Comparison of ENCODE assay signal across 18 mouse cellular contexts in the genomic region with DNA sequence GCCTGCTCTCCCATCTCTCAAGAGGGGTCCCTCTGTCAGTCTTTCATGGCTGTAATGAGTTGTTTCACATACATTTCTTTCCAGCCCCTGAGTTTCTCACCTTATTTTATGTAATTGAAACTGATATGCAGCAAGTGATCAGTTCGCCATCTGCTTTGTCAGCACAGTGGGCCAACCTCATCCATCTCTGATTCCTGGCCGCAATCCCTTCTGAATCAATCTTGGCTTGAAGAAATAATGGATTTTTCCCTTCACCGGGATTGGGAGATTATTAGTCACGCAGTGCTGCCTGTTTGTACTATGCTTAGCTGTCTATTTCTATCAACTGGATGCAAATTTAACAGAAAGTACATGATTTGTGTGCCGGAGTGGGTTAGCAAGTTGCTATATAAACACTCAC.
DNase-seq lines count a peak whose midpoint lies in the region; ATAC-seq and TF ChIP-seq lines count a peak whose summit lies in the region.
"Had no signal": no experiment of that assay in that cellular context is flagged by ENCODE, and none has a peak within 500 bp of the region (broad histone marks: within the 10 kb centered on the region; RNA-seq: fewer than 3 reads in every experiment).

No protein-coding gene starts in this region.

- no peak overlapping the region for H3K4me2 ChIP-seq in forebrain, embryonic 16.5 days (ENCODE audit: low read length)
- H3K4me2 ChIP-seq in forebrain, embryonic 13.5 days, result no peak overlapping the region
- no peak overlapping the region for H3K4me2 ChIP-seq in hindbrain, postnatal 0 days (ENCODE audit: low read depth, low read length)
- H3K4me2 ChIP-seq in hindbrain, embryonic 11.5 days (replicated peaks; ENCODE audit: low read depth, low read length), result no peak overlapping the region
- H3K4me2 ChIP-seq: embryonic facial prominence, embryonic 13.5 days; forebrain, embryonic 12.5 days; heart, embryonic 12.5 days; hindbrain, embryonic 12.5 days had no signal

- no peak overlapping the region for H3K4me3 ChIP-seq in forebrain, embryonic 16.5 days (replicated peaks; ENCODE audit: low read length)
- no peak overlapping the region for H3K4me3 ChIP-seq in forebrain, embryonic 13.5 days
- H3K4me3 ChIP-seq in hindbrain, postnatal 0 days (ENCODE audit: low read length), result no peak overlapping the region
- no peak overlapping the region for H3K4me3 ChIP-seq in hindbrain, embryonic 11.5 days (ENCODE audit: low read depth, low read length)
- H3K4me3 ChIP-seq: embryonic facial prominence, embryonic 13.5 days; forebrain, embryonic 12.5 days; heart, embryonic 12.5 days; hindbrain, embryonic 12.5 days had no signal

- H3K27me3 ChIP-seq in forebrain, embryonic 16.5 days (replicated peaks; ENCODE audit: control insufficient read depth, insufficient read depth, low read length), result no peaks in the 10 kb centered on the region
- H3K27me3 ChIP-seq in forebrain, embryonic 13.5 days, result no peaks in the 10 kb centered on the region
- no peaks in the 10 kb centered on the region for H3K27me3 ChIP-seq in hindbrain, postnatal 0 days (ENCODE audit: insufficient read depth, low read length)
- H3K27me3 ChIP-seq in hindbrain, embryonic 11.5 days (ENCODE audit: control insufficient read depth, insufficient read depth, low read length), result no peaks in the 10 kb centered on the region
- H3K27me3 ChIP-seq: embryonic facial prominence, embryonic 13.5 days; forebrain, embryonic 12.5 days; heart, embryonic 12.5 days; hindbrain, embryonic 12.5 days had no signal

- no peaks in the 10 kb centered on the region for H3K4me1 ChIP-seq in forebrain, embryonic 16.5 days (replicated peaks; ENCODE audit: control insufficient read depth, insufficient read depth, low read length)
- no peaks in the 10 kb centered on the region for H3K4me1 ChIP-seq in forebrain, embryonic 13.5 days
- H3K4me1 ChIP-seq in hindbrain, postnatal 0 days (ENCODE audit: insufficient read depth, low read length), result peaks cover 6% of the 10 kb centered on the region; the same call in 1 of the 2 replicates
- no peaks in the 10 kb centered on the region for H3K4me1 ChIP-seq in hindbrain, embryonic 11.5 days (replicated peaks; ENCODE audit: control insufficient read depth, insufficient read depth, low read length)
- H3K4me1 ChIP-seq: embryonic facial prominence, embryonic 13.5 days; forebrain, embryonic 12.5 days; heart, embryonic 12.5 days; hindbrain, embryonic 12.5 days had no signal

- ATAC-seq in forebrain, embryonic 16.5 days, result 0 out of 2 replicates have a peak, but pooled peaks have one; percentile 23
- no peak for ATAC-seq in forebrain, embryonic 13.5 days
- ATAC-seq in hindbrain, postnatal 0 days, result no peak
- no peak for ATAC-seq in hindbrain, embryonic 11.5 days (ENCODE audit: low FRiP score)

- TF ChIP-seq CTCF in hindbrain, postnatal 0 days (IDR thresholded peaks at IDR 0.05; ENCODE audit: low read depth), result no peak

- WGBS in forebrain, embryonic 16.5 days, result 69% methylated on average over 5 of the region's 5 CpGs
- 91% methylated on average over 5 of the region's 5 CpGs for WGBS in forebrain, embryonic 13.5 days
- WGBS in hindbrain, postnatal 0 days, result 52% methylated on average over 5 of the region's 5 CpGs
- 89% methylated on average over 5 of the region's 5 CpGs for WGBS in hindbrain, embryonic 11.5 days

- H3K36me3 ChIP-seq in forebrain, embryonic 16.5 days (ENCODE audit: control insufficient read depth, insufficient read depth), result no peaks in the 10 kb centered on the region
- no peaks in the 10 kb centered on the region for H3K36me3 ChIP-seq in forebrain, embryonic 13.5 days (ENCODE audit: poor library complexity, severe bottlenecking)
- no peaks in the 10 kb centered on the region for H3K36me3 ChIP-seq in hindbrain, postnatal 0 days (ENCODE audit: insufficient read depth, low read length)
- no peaks in the 10 kb centered on the region for H3K36me3 ChIP-seq in hindbrain, embryonic 11.5 days (ENCODE audit: control insufficient read depth, insufficient read depth, low read length)
- H3K36me3 ChIP-seq: embryonic facial prominence, embryonic 13.5 days; forebrain, embryonic 12.5 days; heart, embryonic 12.5 days; hindbrain, embryonic 12.5 days had no signal

- H3K9ac ChIP-seq in forebrain, embryonic 16.5 days (replicated peaks; ENCODE audit: low read depth, low read length), result no peak overlapping the region
- H3K9ac ChIP-seq in forebrain, embryonic 13.5 days, result no peak overlapping the region
- H3K9ac ChIP-seq in hindbrain, postnatal 0 days (replicated peaks; ENCODE audit: low read length), result no peak overlapping the region
- no peak overlapping the region for H3K9ac ChIP-seq in hindbrain, embryonic 11.5 days (ENCODE audit: low read depth, low read length)
- H3K9ac ChIP-seq: embryonic facial prominence, embryonic 13.5 days; forebrain, embryonic 12.5 days; heart, embryonic 12.5 days; hindbrain, embryonic 12.5 days had no signal

- no peaks in the 10 kb centered on the region for H3K9me3 ChIP-seq in forebrain, embryonic 16.5 days (ENCODE audit: control insufficient read depth, low read length)
- no peaks in the 10 kb centered on the region for H3K9me3 ChIP-seq in forebrain, embryonic 13.5 days (replicated peaks)
- no peaks in the 10 kb centered on the region for H3K9me3 ChIP-seq in hindbrain, postnatal 0 days (ENCODE audit: low read length)
- no peaks in the 10 kb centered on the region for H3K9me3 ChIP-seq in hindbrain, embryonic 11.5 days (ENCODE audit: control insufficient read depth, low read length)
- H3K9me3 ChIP-seq: embryonic facial prominence, embryonic 13.5 days; forebrain, embryonic 12.5 days; heart, embryonic 12.5 days; hindbrain, embryonic 12.5 days had no signal

- peak; percentile 11 for DNase-seq in hindbrain, postnatal 0 days (ENCODE audit: low spot score)
- DNase-seq in hindbrain, embryonic 11.5 days (ENCODE audit: low spot score), result no peak
- peak; percentile 29 for DNase-seq in brain, adult 2 months (ENCODE audit: low read depth, low spot score)
- peak; percentile 18 for DNase-seq in layer of hippocampus, adult 9-10 months (ENCODE audit: low spot score)
- no peak for DNase-seq in right cerebral cortex, adult 2 months (ENCODE audit: low spot score in 2 of 2)
- DNase-seq: adrenal gland, adult 2 months; adrenal gland, postnatal 25 days; cerebellum, adult 11 months; cerebellum, adult 9-10 months; cerebellum, postnatal 36 days; gastrocnemius, postnatal 10 days; kidney, adult 11 months had no signal

- H3K27ac ChIP-seq in forebrain, embryonic 16.5 days (ENCODE audit: low read length), result no peak overlapping the region
- no peak overlapping the region for H3K27ac ChIP-seq in forebrain, embryonic 13.5 days
- H3K27ac ChIP-seq in hindbrain, postnatal 0 days, result no peak overlapping the region
- H3K27ac ChIP-seq in hindbrain, embryonic 11.5 days (ENCODE audit: low read depth, low read length), result no peak overlapping the region
- H3K27ac ChIP-seq: embryonic facial prominence, embryonic 13.5 days; forebrain, embryonic 12.5 days; hindbrain, embryonic 12.5 days had no signal

Comparison
In these comparisons a context has a peak if more than half of its experiments do, and no peak if none do; other contexts are left out.
1. DNase-seq: peak in hindbrain, postnatal 0 days (single experiment), brain, adult 2 months (single experiment) and layer of hippocampus, adult 9-10 months (single experiment); none in hindbrain, embryonic 11.5 days (single experiment) and right cerebral cortex, adult 2 months (0 of 2).